Mouse (Mus musculus) CH12.LX (cell line): ENCODE measurements around the gene Pcnx. TPM values are rescaled to one million over a fixed set of nuclear protein-coding genes. Genes with fewer than 3 reads are reported as not detected.

Experiments
- DNase-seq: peaks from one replicate; pipeline ENCODE4 v3.0.0-alpha.2; 2013; ENCODE audit errors: extremely low read depth
- H3K27ac ChIP-seq: 2 replicates; pipeline ENCODE4 v1.5.1; 2012; ENCODE audit warnings: low read depth, mild to moderate bottlenecking, control low read depth, moderate library complexity; ENCODE audit not compliant: insufficient read depth
- H3K27me3 ChIP-seq: replicated peaks from 2 replicates; pipeline ENCODE3; 2012; ENCODE audit warnings: inconsistent platforms
- H3K36me3 ChIP-seq, 2 experiments: replicated peaks in 1 of 2; 2 replicates each; pipeline versions ENCODE3 to v1.6.1; 2012; ENCODE audit warnings: inconsistent platforms in 1 of 2, low read length in 1 of 2, mild to moderate bottlenecking in 1 of 2, mixed read lengths in 1 of 2, moderate library complexity in 1 of 2; ENCODE audit not compliant: control insufficient read depth in 1 of 2, insufficient read depth in 1 of 2
- H3K4me1 ChIP-seq, 2 experiments: 2 replicates each; pipeline ENCODE4 v1.6.1; 2012; ENCODE audit warnings: inconsistent platforms in 1 of 2, moderate library complexity in 1 of 2; ENCODE audit not compliant: insufficient read depth in 2 of 2, control insufficient read depth in 1 of 2
- H3K4me2 ChIP-seq: 2 replicates; pipeline ENCODE4 v1.6.1; 2012; ENCODE audit warnings: low read depth, mild to moderate bottlenecking, control low read depth; ENCODE audit not compliant: poor library complexity, insufficient read depth, severe bottlenecking
- H3K4me3 ChIP-seq, 3 experiments: fragments of 150-350 bp in 1 of 3; sonication (generic) in 1 of 3; replicated peaks in 1 of 3; 2 replicates each; pipeline versions ENCODE3 to v1.5.1; 2011 to 2012; ENCODE audit warnings: low read depth in 2 of 3, low read length in 2 of 3, mild to moderate bottlenecking in 2 of 3, moderate library complexity in 2 of 3, control low read depth in 1 of 3, improper control_type of control experiment in 1 of 3, inconsistent platforms in 1 of 3, mixed read lengths in 1 of 3; ENCODE audit not compliant: poor library complexity in 1 of 3
- H3K79me2 ChIP-seq: replicated peaks from 2 replicates; pipeline ENCODE4 v1.6.1; 2012; ENCODE audit warnings: mild to moderate bottlenecking, moderate library complexity; ENCODE audit not compliant: control insufficient read depth, poor library complexity, insufficient read depth, severe bottlenecking; ENCODE audit errors: extremely low read depth
- H3K9ac ChIP-seq: 2 replicates; pipeline ENCODE4 v1.6.1; 2012; ENCODE audit warnings: low read depth, mild to moderate bottlenecking, control low read depth, moderate library complexity; ENCODE audit not compliant: insufficient read depth
- H3K9me3 ChIP-seq: replicated peaks from 2 replicates; pipeline ENCODE3; 2012; ENCODE audit warnings: low read length, inconsistent platforms, mixed read lengths
- GABPA ChIP-seq: IDR thresholded peaks from 2 replicates; pipeline ENCODE4 v1.6.1; 2012; ENCODE audit warnings: low read depth, low read length, improper control_type of control experiment, inconsistent platforms; ENCODE audit not compliant: insufficient replicate concordance
- HCFC1 ChIP-seq: IDR thresholded peaks from 2 replicates; pipeline ENCODE4 v1.6.1; 2012; ENCODE audit warnings: low read depth, mild to moderate bottlenecking, inconsistent platforms, low read length, improper control_type of control experiment
- IRF4 ChIP-seq: IDR thresholded peaks from 2 replicates; pipeline ENCODE4 v1.6.1; 2014; ENCODE audit warnings: low read depth, mild to moderate bottlenecking, inconsistent platforms, low read length, improper control_type of control experiment
- JUN ChIP-seq: IDR thresholded peaks from 2 replicates; pipeline ENCODE4 v1.6.1; 2011; ENCODE audit warnings: low read depth, mild to moderate bottlenecking, low read length, improper control_type of control experiment, moderate library complexity; ENCODE audit not compliant: insufficient read depth
- KAT2A ChIP-seq: IDR thresholded peaks from 2 replicates; pipeline ENCODE4 v1.6.1; 2012; ENCODE audit warnings: low read length, improper control_type of control experiment, inconsistent platforms; ENCODE audit not compliant: insufficient replicate concordance
- MAZ ChIP-seq: IDR thresholded peaks from 2 replicates; pipeline ENCODE4 v1.6.1; 2012; ENCODE audit warnings: low read depth, mild to moderate bottlenecking, inconsistent platforms, low read length, improper control_type of control experiment, moderate library complexity
- MXI1 ChIP-seq: IDR thresholded peaks from 2 replicates; pipeline ENCODE4 v1.6.1; 2011; ENCODE audit warnings: mild to moderate bottlenecking, low read depth, low read length, improper control_type of control experiment
- MYC ChIP-seq: IDR thresholded peaks from 2 replicates; pipeline ENCODE4 v1.6.1; 2011; ENCODE audit warnings: low read depth, mild to moderate bottlenecking, improper control_type of control experiment, low read length
- NELFE ChIP-seq: IDR thresholded peaks from 2 replicates; pipeline ENCODE4 v1.6.1; 2011; ENCODE audit warnings: low read depth, low read length, improper control_type of control experiment
- PAX5 ChIP-seq: IDR thresholded peaks from 2 replicates; pipeline ENCODE4 v1.6.1; 2012; ENCODE audit warnings: low read length, inconsistent platforms, mixed read lengths
- TBP ChIP-seq: conservative IDR thresholded peaks from 2 replicates; pipeline ENCODE4 v1.6.1; 2011; ENCODE audit warnings: low read depth, low read length, improper control_type of control experiment
- USF1 ChIP-seq: IDR thresholded peaks from 2 replicates; pipeline ENCODE4 v1.6.1; 2014; ENCODE audit warnings: low read depth, mild to moderate bottlenecking, inconsistent platforms, low read length, improper control_type of control experiment
- ZC3H11A ChIP-seq: IDR thresholded peaks from 2 replicates; pipeline ENCODE4 v1.6.1; 2012; ENCODE audit warnings: low read depth, mild to moderate bottlenecking, inconsistent platforms, low read length, improper control_type of control experiment
- ZMIZ1 ChIP-seq: IDR thresholded peaks from 2 replicates; pipeline ENCODE4 v1.6.1; 2012; ENCODE audit warnings: low read depth, mild to moderate bottlenecking, inconsistent platforms, low read length, improper control_type of control experiment
- ZNF384 ChIP-seq: IDR thresholded peaks from 2 replicates; pipeline ENCODE4 v1.6.1; 2012; ENCODE audit warnings: low read depth, low read length, improper control_type of control experiment, inconsistent platforms
- dilution Hi-C: fragments of 300-500 bp; cut with MboI; formaldehyde crosslinking; loops from 2 replicates; pipeline ENCODE4 v1.14.3; 2020; ENCODE audit warnings: low sequenced_read_pairs; ENCODE audit not compliant: extremely low pct_unique_long_range_greater_than_20kb, extremely low pct_ligation_motif_present
- in situ Hi-C: fragments of 300-500 bp; cut with MboI; formaldehyde crosslinking; loops from 3 replicates; pipeline ENCODE4 v1.14.3; 2019; ENCODE audit warnings: low sequenced_read_pairs, low pct_ligation_motif_present, low pct_unique_long_range_greater_than_20kb, mixed read lengths
- polyA plus RNA-seq: library from polyadenylated mRNA; unstranded; fragments of >175 nt; gene quantifications from 2 replicates; pipeline ENCODE4 v1.2.1, GENCODE M21; 2012; ENCODE audit warnings: low read depth; ENCODE audit not compliant: insufficient read length
- total RNA-seq, 2 experiments: library from RNA; depleted of rRNA; stranded (reverse); fragments of 300-350 nt in 1 of 2; fragments of >200 nt in 1 of 2; gene quantifications; 2 replicates each; pipeline ENCODE4 v1.2.3; 2012 to 2014

Gene Pcnx
- total and polyA plus RNA-seq, 3 experiments = 16.2 to 89.1 (median 68.2) TPM

DNA sequence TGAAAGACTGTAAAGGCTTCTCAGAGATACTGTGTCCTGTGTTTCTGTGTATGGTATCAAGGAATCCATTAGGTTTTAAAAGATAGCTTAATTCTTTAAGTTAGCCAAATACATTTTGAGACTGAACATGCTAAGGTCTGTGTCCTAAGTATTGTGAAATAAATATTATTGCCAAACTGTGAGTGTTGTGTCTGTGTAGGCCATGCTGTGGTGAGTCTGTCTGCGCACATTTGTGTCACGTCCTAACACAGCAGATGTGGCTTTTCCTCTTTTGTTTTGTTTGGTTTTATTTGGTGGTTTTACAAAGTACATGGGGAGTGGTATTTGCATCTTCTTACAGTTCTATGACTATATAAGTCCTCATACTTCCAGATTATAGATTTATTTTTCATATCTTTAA is 60.8 kb downstream of the Pcnx start:
- in situ Hi-C loops = no loop called here
- no peak overlapping the region for H3K4me2 ChIP-seq
- no peaks in the 10 kb centered on the region for H3K27me3 ChIP-seq
- H3K9me3 ChIP-seq = no peaks in the 10 kb centered on the region
- no peak overlapping the region for H3K27ac ChIP-seq
- peaks cover 22% of the 10 kb centered on the region for H3K79me2 ChIP-seq
- dilution Hi-C loops = no loop called here
- peaks cover 10 to 66% of the 10 kb centered on the region in 2 experiments; a peak in 3 of 4 replicates for H3K4me1 ChIP-seq
- no peak overlapping the region for H3K9ac ChIP-seq
- H3K36me3 ChIP-seq = peaks cover 54 to 67% of the 10 kb centered on the region in 2 experiments
- no peak for TF ChIP-seq MAZ
- TF ChIP-seq ZC3H11A = no peak
- no peak for TF ChIP-seq ZNF384
- TF ChIP-seq, all 38 proteins: peak for 0
- H3K4me3 ChIP-seq = no peak overlapping the region
- DNase-seq = no peak

DNA sequence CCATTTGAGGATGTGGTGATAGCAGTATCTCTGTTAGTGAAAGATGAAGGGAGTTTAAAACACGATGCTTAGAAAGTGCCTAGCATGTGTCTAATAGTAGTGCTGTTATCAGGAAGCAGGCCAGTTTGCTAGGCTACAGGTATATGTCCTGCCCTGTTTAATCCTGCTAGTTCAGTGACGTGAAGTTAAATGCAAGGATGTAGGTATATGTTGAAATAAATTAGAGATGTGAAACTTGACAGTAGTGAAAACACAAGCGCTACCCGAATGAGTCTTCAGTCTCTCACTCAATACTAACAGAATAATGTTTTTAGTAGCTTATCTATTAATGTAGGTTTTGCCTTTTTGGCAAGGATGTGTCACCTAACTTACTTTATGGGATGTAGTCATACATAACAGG is 62.0 kb downstream of the Pcnx start:
- DNase-seq = no peak
- in situ Hi-C loops (no loop called here), dilution Hi-C loops (no loop called here)
- no peak overlapping the region for H3K4me2 ChIP-seq
- H3K36me3 ChIP-seq = peaks cover 52 to 66% of the 10 kb centered on the region in 2 experiments
- H3K9ac ChIP-seq = no peak overlapping the region
- peaks cover 21% of the 10 kb centered on the region for H3K79me2 ChIP-seq
- no peaks in the 10 kb centered on the region for H3K9me3 ChIP-seq
- peaks cover 10 to 68% of the 10 kb centered on the region in 2 experiments; a peak in 3 of 4 replicates for H3K4me1 ChIP-seq
- TF ChIP-seq MYC (no peak), IRF4 (no peak), ZMIZ1 (no peak), GABPA (no peak), MXI1 (no peak), MAZ (no peak), USF1 (no peak), HCFC1 (no peak), TBP (no peak), JUN (no peak), PAX5 (no peak), NELFE (no peak), KAT2A (no peak)
- TF ChIP-seq, all 38 proteins: peak for 0
- Histone ChIP-seq H3K27me3 (no peaks in the 10 kb centered on the region), H3K4me3 (no peak overlapping the region), H3K27ac (no peak overlapping the region)
